Mouse (Mus musculus) frontal cortex, adult (tissue): Measurements from ENCODE around the gene Cacna1i.
A peak's percentile ranks its signal among the peaks of the same experiment; 100 is the strongest.

Experiments
- ATAC-seq: cut with Nextera tagmentation; 2 replicates; pipeline ENCODE4 v1.9.2; 2017; ENCODE audit warnings: mild to moderate bottlenecking, moderate library complexity, mixed read lengths; ENCODE audit not compliant: low TSS enrichment

The Cacna1i gene

GRCm38 (mm10) chr15:80327743-80328540 is 40.9 kb downstream of the Cacna1i start:
- ATAC-seq, result no peak

GRCm38 (mm10) chr15:80330276-80330675 is 43.2 kb downstream of the Cacna1i start:
- no peak for ATAC-seq

GRCm38 (mm10) chr15:80334766-80335165 is 47.7 kb downstream of the Cacna1i start:
- ATAC-seq, result peak; percentile 58

- no peak for ATAC-seq
Measured at GRCm38 (mm10) chr15:80335196-80335595, 48.2 kb downstream of the Cacna1i start.

GRCm38 (mm10) chr15:80340348-80340747 is 53.3 kb downstream of the Cacna1i start:
- no peak for ATAC-seq

GRCm38 (mm10) chr15:80342394-80342793 is 55.4 kb downstream of the Cacna1i start:
- no peak for ATAC-seq

- no peak for ATAC-seq
Measured at GRCm38 (mm10) chr15:80343031-80343430, 56.0 kb downstream of the Cacna1i start.

GRCm38 (mm10) chr15:80343731-80344130 is 56.7 kb downstream of the Cacna1i start:
- ATAC-seq, result no peak

GRCm38 (mm10) chr15:80346510-80346909 is 59.5 kb downstream of the Cacna1i start:
- no peak for ATAC-seq

- ATAC-seq, result no peak
Measured at GRCm38 (mm10) chr15:80350431-80350830, 63.4 kb downstream of the Cacna1i start.

- no peak for ATAC-seq
Measured at GRCm38 (mm10) chr15:80358798-80359197, 71.8 kb downstream of the Cacna1i start.

- no peak for ATAC-seq
Measured at GRCm38 (mm10) chr15:80361780-80362508, 74.9 kb downstream of the Cacna1i start.

GRCm38 (mm10) chr15:80362509-80363172 is 75.6 kb downstream of the Cacna1i start:
- no peak for ATAC-seq

GRCm38 (mm10) chr15:80363821-80364715 is 77.0 kb downstream of the Cacna1i start:
- ATAC-seq, result peak; percentile 67

- no peak for ATAC-seq
Measured at GRCm38 (mm10) chr15:80366899-80367298, 79.9 kb downstream of the Cacna1i start.

GRCm38 (mm10) chr15:80373219-80373964 is 86.4 kb downstream of the Cacna1i start:
- ATAC-seq, result peak; percentile 45; the same call in 1 of the 2 replicates

GRCm38 (mm10) chr15:80374854-80375253 is 87.8 kb downstream of the Cacna1i start:
- no peak for ATAC-seq

GRCm38 (mm10) chr15:80387185-80387584 is 100.1 kb downstream of the Cacna1i start:
- no peak for ATAC-seq

- ATAC-seq, result no peak
Measured at GRCm38 (mm10) chr15:80391791-80392190, 104.8 kb downstream of the Cacna1i start.

GRCm38 (mm10) chr15:80395035-80395434 is 108.0 kb downstream of the Cacna1i start:
- no peak for ATAC-seq

- no peak for ATAC-seq
Measured at GRCm38 (mm10) chr15:80399451-80399850, 112.4 kb downstream of the Cacna1i start.
